Mouse (Mus musculus): Measurements from ENCODE around the gene Taar9. TPM values are rescaled to one million over a fixed set of nuclear protein-coding genes. Genes with fewer than 3 reads are reported as not detected.

Taar9 gene
- total and polyA plus RNA-seq, 3 experiments = not detected

DNA sequence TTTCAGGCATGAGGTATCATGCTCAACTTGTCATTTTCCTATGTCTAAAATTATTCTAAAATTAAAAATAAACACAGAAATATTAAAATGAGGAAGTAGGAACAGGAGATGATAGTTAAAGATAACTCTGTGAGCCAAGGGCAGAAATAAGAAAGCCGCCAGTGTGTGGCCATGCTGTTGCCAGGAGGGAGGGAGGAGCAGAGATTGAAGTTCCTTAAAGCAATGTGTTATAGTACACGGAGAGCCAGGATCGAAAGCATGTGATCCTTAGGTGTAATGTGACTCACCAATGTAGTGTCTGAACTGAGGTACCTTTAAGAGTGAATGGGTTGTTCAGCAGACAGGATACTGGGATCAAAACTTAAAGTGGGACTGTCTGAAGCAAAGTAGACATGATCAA is 33.4 kb upstream of the Taar9 start:
- Histone ChIP-seq H3K27me3 (replicated peaks) (no peaks in the 10 kb centered on the region), H3K4me1 (ENCODE audit: control insufficient read depth in 1 of 2, insufficient read depth in 2 of 2) (peaks cover 0 to 7% of the 10 kb centered on the region in 2 experiments; a peak in 2 of 4 replicates), H3K4me2 (ENCODE audit: insufficient read depth, low read depth, poor library complexity, severe bottlenecking) (no peak overlapping the region; the same call in 1 of the 2 replicates), H3K4me3 (replicated peaks in 1 of 3; ENCODE audit: low read depth in 2 of 3, low read length in 2 of 3, poor library complexity in 1 of 3) (no peak overlapping the region), H3K9me3 (replicated peaks; ENCODE audit: low read length) (peaks cover 2% of the 10 kb centered on the region), H3K36me3 (replicated peaks in 1 of 2; ENCODE audit: control insufficient read depth in 1 of 2, insufficient read depth in 1 of 2, low read length in 1 of 2) (no peaks in the 10 kb centered on the region), H3K9ac (ENCODE audit: insufficient read depth, low read depth) (no peak overlapping the region), H3K27ac (ENCODE audit: insufficient read depth, low read depth) (no peak overlapping the region), H3K79me2 (replicated peaks; ENCODE audit: control insufficient read depth, extremely low read depth, insufficient read depth, poor library complexity, severe bottlenecking) (no peaks in the 10 kb centered on the region)
- TF ChIP-seq TCF12 (IDR thresholded peaks at IDR 0.05; ENCODE audit: low read depth, low read length) (no peak), UBTF (IDR thresholded peaks at IDR 0.05; ENCODE audit: low read depth, low read length) (no peak), PAX5 (IDR thresholded peaks at IDR 0.05; ENCODE audit: low read length) (no peak), POLR2AphosphoS2 (IDR thresholded peaks at IDR 0.05; ENCODE audit: low read depth, low read length) (no peak), SMC3 (IDR thresholded peaks at IDR 0.05; ENCODE audit: low read depth, low read length) (no peak), MYC (IDR thresholded peaks at IDR 0.05; ENCODE audit: low read depth, low read length) (no peak), RCOR1 (conservative IDR thresholded peaks at IDR 0.05; ENCODE audit: low read depth, low read length) (no peak), CHD2 (IDR thresholded peaks at IDR 0.05; ENCODE audit: low read length) (no peak), NELFE (IDR thresholded peaks at IDR 0.05; ENCODE audit: low read depth, low read length) (no peak), BHLHE40 (IDR thresholded peaks at IDR 0.05; ENCODE audit: low read depth, low read length) (no peak), MAX (IDR thresholded peaks at IDR 0.05; ENCODE audit: low read length) (no peak)
- no peak for DNase-seq (ENCODE audit: extremely low read depth)
- dilution Hi-C loops (cut with MboI; ENCODE audit: extremely low pct_ligation_motif_present, extremely low pct_unique_long_range_greater_than_20kb, low sequenced_read_pairs) = no loop called here
- in situ Hi-C loops (cut with MboI; ENCODE audit: low pct_ligation_motif_present, low pct_unique_long_range_greater_than_20kb, low sequenced_read_pairs) = loop anchor here (25.0 kb wide), 1 partner anchor 330 kb away; no protein-coding TSS in a partner anchor

GRCm38 (mm10) chr10:24138623-24139261 is 29.4 kb upstream of the Taar9 start:
- TF ChIP-seq E2F4 (IDR thresholded peaks at IDR 0.05; ENCODE audit: insufficient replicate concordance, low read depth, low read length) (no peak), KAT2A (IDR thresholded peaks at IDR 0.05; ENCODE audit: insufficient replicate concordance, low read length) (no peak)
- Histone ChIP-seq H3K4me2 (ENCODE audit: insufficient read depth, low read depth, poor library complexity, severe bottlenecking) (no peak overlapping the region), H3K9ac (ENCODE audit: insufficient read depth, low read depth) (no peak overlapping the region), H3K27ac (ENCODE audit: insufficient read depth, low read depth) (no peak overlapping the region), H3K79me2 (replicated peaks; ENCODE audit: control insufficient read depth, extremely low read depth, insufficient read depth, poor library complexity, severe bottlenecking) (no peaks in the 10 kb centered on the region), H3K27me3 (replicated peaks) (no peaks in the 10 kb centered on the region), H3K4me3 (replicated peaks in 1 of 3; ENCODE audit: low read depth in 2 of 3, low read length in 2 of 3, poor library complexity in 1 of 3) (no peak overlapping the region), H3K4me1 (ENCODE audit: control insufficient read depth in 1 of 2, insufficient read depth in 2 of 2) (peaks cover 0 to 7% of the 10 kb centered on the region in 2 experiments; a peak in 2 of 4 replicates), H3K36me3 (replicated peaks in 1 of 2; ENCODE audit: control insufficient read depth in 1 of 2, insufficient read depth in 1 of 2, low read length in 1 of 2) (no peaks in the 10 kb centered on the region), H3K9me3 (replicated peaks; ENCODE audit: low read length) (no peaks in the 10 kb centered on the region)
- in situ Hi-C loops (cut with MboI; ENCODE audit: low pct_ligation_motif_present, low pct_unique_long_range_greater_than_20kb, low sequenced_read_pairs) (loop anchor here (25.0 kb wide), 1 partner anchor 326 kb away; no protein-coding TSS in a partner anchor), dilution Hi-C loops (cut with MboI; ENCODE audit: extremely low pct_ligation_motif_present, extremely low pct_unique_long_range_greater_than_20kb, low sequenced_read_pairs) (no loop called here)
- no peak for DNase-seq (ENCODE audit: extremely low read depth)
